Mouse (Mus musculus) hindbrain, embryonic 11.5 days (tissue): ENCODE data around the gene Wrb. TPM values are rescaled to one million over a fixed set of nuclear protein-coding genes. Genes with fewer than 3 reads are reported as not detected.

Source experiments
- ATAC-seq: fragments of 200-750 bp; cut with Nextera tagmentation; 2 replicates; pipeline ENCODE4 v1.8.0; 2017; ENCODE audit warnings: mild to moderate bottlenecking, moderate TSS enrichment, moderate library complexity; ENCODE audit not compliant: low FRiP score
- DNase-seq: peaks from one replicate; pipeline ENCODE4 v3.0.0-alpha.2; 2015; ENCODE audit warnings: low spot score
- H3K27ac ChIP-seq: fragments of 300-500 bp; sonication (generic); 2 replicates; pipeline ENCODE4 v1.5.1; 2014; ENCODE audit warnings: mild to moderate bottlenecking, low read depth, low read length
- H3K27me3 ChIP-seq: fragments of 300-500 bp; sonication (generic); 2 replicates; pipeline ENCODE4 v1.6.1; 2014; ENCODE audit warnings: mild to moderate bottlenecking, low read length, moderate library complexity, mixed read lengths; ENCODE audit not compliant: control insufficient read depth, insufficient read depth
- H3K36me3 ChIP-seq: fragments of 300-500 bp; sonication (generic); 2 replicates; pipeline ENCODE4 v1.6.1; 2014; ENCODE audit warnings: mild to moderate bottlenecking, low read length, moderate library complexity, mixed read lengths; ENCODE audit not compliant: control insufficient read depth, insufficient read depth
- H3K4me1 ChIP-seq: fragments of 300-500 bp; sonication (generic); replicated peaks from 2 replicates; pipeline ENCODE4 v1.6.1; 2014; ENCODE audit warnings: low read length, mixed read lengths; ENCODE audit not compliant: control insufficient read depth, insufficient read depth
- H3K4me2 ChIP-seq: fragments of 300-500 bp; sonication (generic); replicated peaks from 2 replicates; pipeline ENCODE4 v1.6.1; 2014; ENCODE audit warnings: mild to moderate bottlenecking, low read depth, low read length
- H3K4me3 ChIP-seq: fragments of 300-500 bp; sonication (generic); 2 replicates; pipeline ENCODE4 v1.5.1; 2014; ENCODE audit warnings: low read depth, low read length
- H3K9ac ChIP-seq: fragments of 300-500 bp; sonication (generic); 2 replicates; pipeline ENCODE4 v1.6.1; 2014; ENCODE audit warnings: low read depth, low read length
- H3K9me3 ChIP-seq: fragments of 300-500 bp; sonication (generic); 2 replicates; pipeline ENCODE4 v1.6.1; 2016; ENCODE audit warnings: low read length; ENCODE audit not compliant: control insufficient read depth
- WGBS: fragments of 180-500 bp; shearing (Covaris S2); extraction: QIAGEN DNeasy Blood & Tissue Kit; methylation state at CpG from one replicate; pipeline ENCODE4 v1.1.7; 2014; 5-methylcytosine and 5-hydroxymethylcytosine counted together
- polyA plus RNA-seq: library from polyadenylated mRNA; unstranded; fragments of >200 nt; fragmentation: Nextera tagmentation; extraction: Ambion mirVana; gene quantifications from 2 replicates; pipeline ENCODE4 v1.2.1, GENCODE M21; 2014

Gene Wrb
- polyA plus RNA-seq, 1 experiment from 2014 or later = 121 TPM

DNA sequence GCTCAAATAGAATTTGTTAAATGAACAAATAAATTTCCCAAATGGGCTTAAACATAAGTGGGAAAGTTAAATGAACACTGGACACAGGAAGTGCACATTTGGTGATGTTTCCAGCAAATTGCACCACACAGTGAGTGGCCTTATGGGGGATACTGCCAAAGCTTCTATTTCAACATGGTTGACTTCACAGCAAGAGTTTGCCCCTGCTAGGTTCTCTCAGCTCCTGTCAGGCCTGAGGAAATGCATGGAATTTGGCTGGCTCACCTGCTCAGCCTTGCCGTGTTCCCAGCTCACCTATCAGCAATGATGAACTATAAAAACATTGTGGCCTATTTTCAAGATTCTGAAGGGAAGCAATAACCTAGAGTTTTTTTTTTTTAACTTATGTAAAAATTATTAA lies 15.7 kb downstream of the Wrb start:
- Histone ChIP-seq H3K4me3 (no peak overlapping the region), H3K4me2 (no peak overlapping the region), H3K4me1 (no peaks in the 10 kb centered on the region), H3K9me3 (no peaks in the 10 kb centered on the region), H3K27me3 (no peaks in the 10 kb centered on the region), H3K36me3 (no peaks in the 10 kb centered on the region), H3K27ac (no peak overlapping the region), H3K9ac (no peak overlapping the region)
- WGBS = 82% methylated on average over 1 of the region's 1 CpGs
- DNase-seq (no peak), ATAC-seq (no peak)

DNA sequence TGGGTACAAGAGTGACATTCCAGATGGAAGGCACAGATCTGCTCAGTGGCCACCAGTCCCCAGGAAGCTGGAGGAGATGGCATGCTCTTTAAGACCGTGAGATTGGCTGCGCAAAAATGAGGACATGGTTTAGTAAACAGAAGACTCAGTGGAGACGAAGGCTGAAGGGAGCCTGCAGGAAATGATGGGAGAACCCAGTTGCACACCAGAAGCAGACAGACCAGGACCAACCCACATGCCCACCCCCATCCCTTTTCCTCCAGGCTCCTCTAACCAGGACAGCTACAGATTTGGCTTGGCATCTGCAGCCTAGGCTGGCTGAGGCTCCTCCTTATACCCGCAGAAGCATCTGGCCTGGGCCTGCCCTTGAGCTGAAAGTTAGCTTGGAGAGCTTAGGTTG lies 16.1 kb downstream of the Wrb start:
- no peak for DNase-seq
- no peaks in the 10 kb centered on the region for H3K27me3 ChIP-seq

DNA sequence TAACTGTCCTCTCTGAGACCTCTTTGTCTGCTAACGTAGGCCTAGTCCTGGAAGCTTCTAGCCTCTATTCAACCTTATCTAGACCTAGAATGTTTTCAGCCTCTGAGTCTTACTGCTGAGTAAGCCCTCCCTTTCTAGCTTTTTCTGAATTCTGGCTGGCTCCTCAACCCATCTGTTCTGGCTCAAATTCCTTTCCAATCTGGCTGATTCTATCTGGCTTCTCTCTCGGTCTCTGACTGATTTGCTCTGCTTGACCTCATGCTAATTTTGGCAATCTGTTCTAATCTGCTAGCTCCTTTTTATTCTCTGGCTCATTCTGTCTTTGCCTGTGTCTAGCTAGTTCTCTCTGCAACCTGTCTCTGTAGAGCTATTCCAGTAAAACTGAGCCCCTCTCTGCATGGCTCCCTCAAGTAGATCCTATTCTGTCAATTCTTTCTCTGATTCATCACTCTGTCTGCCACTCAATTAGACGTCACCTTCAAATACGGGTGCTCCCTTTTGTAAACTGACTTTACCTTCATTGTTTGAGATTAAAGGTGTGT lies 20.6 kb downstream of the Wrb start:
- no peaks in the 10 kb centered on the region for H3K4me1 ChIP-seq
- no peak for ATAC-seq
- 81% methylated on average over 4 of the region's 4 CpGs for WGBS
- DNase-seq = no peak
- H3K4me3 ChIP-seq = no peak overlapping the region
- H3K27me3 ChIP-seq = no peaks in the 10 kb centered on the region
- H3K36me3 ChIP-seq = no peaks in the 10 kb centered on the region
- no peak overlapping the region for H3K27ac ChIP-seq
- H3K4me2 ChIP-seq = no peak overlapping the region
- no peak overlapping the region for H3K9ac ChIP-seq
- no peaks in the 10 kb centered on the region for H3K9me3 ChIP-seq

More for the DNA sequence above, 16.1 kb downstream of the Wrb start:
- Histone ChIP-seq H3K36me3 (no peaks in the 10 kb centered on the region), H3K4me3 (no peak overlapping the region), H3K4me1 (no peaks in the 10 kb centered on the region), H3K9me3 (no peaks in the 10 kb centered on the region), H3K27ac (no peak overlapping the region), H3K9ac (no peak overlapping the region), H3K4me2 (no peak overlapping the region)
- 90% methylated on average over 4 of the region's 4 CpGs for WGBS
- no peak for ATAC-seq

DNA sequence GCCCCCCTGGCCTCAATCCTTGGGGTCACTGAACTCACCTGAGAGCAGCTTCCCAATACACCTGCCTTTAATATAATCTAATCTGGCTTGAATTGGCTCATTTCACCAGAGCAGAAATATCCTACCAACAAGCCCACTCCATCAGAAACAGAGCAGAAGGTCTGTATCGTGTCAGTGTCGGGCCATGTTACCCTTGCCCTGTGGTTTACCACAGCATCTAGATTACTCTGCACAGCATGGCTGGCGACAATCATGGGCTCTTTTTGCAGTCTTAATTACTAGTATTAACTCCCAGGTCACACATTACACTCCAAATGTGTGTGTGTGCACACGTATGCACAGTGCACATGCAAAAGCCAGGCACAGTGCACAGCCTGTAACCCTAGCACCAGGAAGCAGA lies 23.6 kb downstream of the Wrb start:
- no peaks in the 10 kb centered on the region for H3K9me3 ChIP-seq
- no peaks in the 10 kb centered on the region for H3K4me1 ChIP-seq
- ATAC-seq = no peak
- H3K27ac ChIP-seq = no peak overlapping the region
- no peak overlapping the region for H3K4me2 ChIP-seq
- no peaks in the 10 kb centered on the region for H3K36me3 ChIP-seq
- no peak overlapping the region for H3K9ac ChIP-seq
- no peaks in the 10 kb centered on the region for H3K27me3 ChIP-seq
- DNase-seq = no peak
- WGBS = 91% methylated on average over 4 of the region's 4 CpGs
- no peak overlapping the region for H3K4me3 ChIP-seq

DNA sequence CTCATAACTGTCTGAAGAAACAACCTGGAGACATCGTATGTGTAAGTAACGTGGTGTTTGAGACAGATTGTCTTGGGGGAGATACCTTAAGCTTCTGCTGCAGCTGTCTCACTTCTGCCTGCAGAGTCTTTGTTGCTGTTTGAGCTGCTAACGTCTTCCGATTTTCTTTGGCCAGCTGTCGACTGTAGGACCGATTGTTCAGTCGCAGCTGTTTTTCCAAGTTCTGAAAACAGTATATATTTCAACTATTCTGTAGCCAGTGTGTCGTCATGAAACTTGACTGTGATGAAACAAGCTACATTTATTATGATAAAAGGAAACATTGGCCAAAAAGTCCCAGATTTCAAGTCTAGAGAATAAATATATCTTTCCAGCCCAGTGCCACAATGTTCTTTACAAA lies 28.4 kb downstream of the Wrb start:
- H3K4me1 ChIP-seq = no peaks in the 10 kb centered on the region
- WGBS = 85% methylated on average over 8 of the region's 8 CpGs
- no peak overlapping the region for H3K4me2 ChIP-seq
- H3K9me3 ChIP-seq = no peaks in the 10 kb centered on the region
- H3K4me3 ChIP-seq = no peak overlapping the region
- DNase-seq (no peak), ATAC-seq (no peak)
- H3K36me3 ChIP-seq = no peaks in the 10 kb centered on the region
- no peak overlapping the region for H3K27ac ChIP-seq
- H3K9ac ChIP-seq = no peak overlapping the region
- no peaks in the 10 kb centered on the region for H3K27me3 ChIP-seq

DNA sequence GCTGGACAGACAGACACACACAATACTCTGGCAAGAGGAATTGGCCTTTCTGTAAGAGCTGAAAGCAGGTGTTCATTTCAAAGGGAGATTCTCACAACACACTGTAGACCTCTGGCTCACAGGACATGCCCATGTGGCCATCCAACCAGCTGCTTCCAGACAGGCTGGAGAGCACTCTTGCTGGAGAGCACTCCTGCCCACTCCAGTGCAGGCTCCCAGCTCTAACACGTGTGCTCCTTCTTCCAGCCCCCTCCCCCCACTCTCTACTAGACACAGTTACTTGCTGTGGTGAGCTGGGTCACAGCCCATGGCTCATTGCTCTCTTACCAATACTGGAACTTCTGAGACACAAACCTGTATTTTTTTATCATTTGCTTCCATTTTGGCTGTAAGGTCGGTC lies 30.2 kb downstream of the Wrb start:
- Histone ChIP-seq H3K27ac (no peak overlapping the region), H3K4me2 (no peak overlapping the region), H3K9ac (no peak overlapping the region), H3K27me3 (no peaks in the 10 kb centered on the region), H3K36me3 (no peaks in the 10 kb centered on the region), H3K4me1 (no peaks in the 10 kb centered on the region), H3K4me3 (no peak overlapping the region), H3K9me3 (no peaks in the 10 kb centered on the region)
- ATAC-seq = peak; percentile 49
- DNase-seq = peak; percentile 2
- WGBS = 57% methylated on average over 2 of the region's 2 CpGs

DNA sequence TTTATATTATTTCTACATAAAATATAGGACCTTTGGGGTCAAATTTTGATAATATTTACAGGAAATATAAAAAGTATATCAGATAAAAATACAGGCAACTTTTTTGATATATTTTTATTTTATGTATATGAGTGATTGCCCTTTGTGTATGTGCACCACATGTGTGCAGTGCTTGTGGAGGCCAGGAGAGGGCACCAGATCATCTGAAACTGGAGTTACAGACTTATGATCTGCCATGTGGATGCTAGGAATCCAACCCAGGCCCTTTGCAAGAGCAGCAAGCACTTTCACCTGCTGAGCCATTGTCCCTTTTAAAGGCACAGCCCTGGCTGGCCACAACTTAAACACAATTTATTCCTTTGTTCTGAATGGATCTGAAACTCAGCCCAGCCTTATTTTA lies 33.9 kb downstream of the Wrb start:
- no peaks in the 10 kb centered on the region for H3K9me3 ChIP-seq
- H3K4me2 ChIP-seq = no peak overlapping the region
- no peaks in the 10 kb centered on the region for H3K36me3 ChIP-seq
- DNase-seq (no peak), ATAC-seq (no peak)
- H3K27me3 ChIP-seq = no peaks in the 10 kb centered on the region
- H3K9ac ChIP-seq = no peak overlapping the region
- no peak overlapping the region for H3K4me3 ChIP-seq
- H3K4me1 ChIP-seq = no peaks in the 10 kb centered on the region
- H3K27ac ChIP-seq = no peak overlapping the region

DNA sequence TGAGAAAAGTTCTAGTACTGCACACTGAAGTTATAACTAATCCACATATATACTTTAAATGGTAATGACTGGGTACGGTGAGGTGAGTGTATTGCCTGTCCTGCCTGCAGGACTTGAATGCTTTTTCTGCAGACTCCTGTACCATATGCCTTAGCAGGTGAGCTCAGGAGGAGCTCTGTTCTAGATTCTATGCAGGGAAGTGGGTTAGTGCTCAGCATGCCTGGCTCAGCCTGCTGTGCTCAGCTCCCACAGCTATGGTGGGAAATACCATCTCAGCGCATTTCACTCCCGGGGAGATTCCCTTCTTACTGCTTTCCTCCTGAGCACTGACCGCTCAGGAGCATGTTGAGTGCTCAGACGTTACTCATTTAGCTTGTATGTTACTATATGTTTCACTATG lies 42.4 kb downstream of the Wrb start:
- ATAC-seq (no peak), DNase-seq (no peak)
- Histone ChIP-seq H3K27me3 (no peaks in the 10 kb centered on the region), H3K27ac (no peak overlapping the region), H3K36me3 (no peaks in the 10 kb centered on the region), H3K9ac (no peak overlapping the region), H3K4me2 (no peak overlapping the region), H3K9me3 (no peaks in the 10 kb centered on the region), H3K4me1 (no peaks in the 10 kb centered on the region), H3K4me3 (no peak overlapping the region)
- WGBS = 83% methylated on average over 5 of the region's 5 CpGs

DNA sequence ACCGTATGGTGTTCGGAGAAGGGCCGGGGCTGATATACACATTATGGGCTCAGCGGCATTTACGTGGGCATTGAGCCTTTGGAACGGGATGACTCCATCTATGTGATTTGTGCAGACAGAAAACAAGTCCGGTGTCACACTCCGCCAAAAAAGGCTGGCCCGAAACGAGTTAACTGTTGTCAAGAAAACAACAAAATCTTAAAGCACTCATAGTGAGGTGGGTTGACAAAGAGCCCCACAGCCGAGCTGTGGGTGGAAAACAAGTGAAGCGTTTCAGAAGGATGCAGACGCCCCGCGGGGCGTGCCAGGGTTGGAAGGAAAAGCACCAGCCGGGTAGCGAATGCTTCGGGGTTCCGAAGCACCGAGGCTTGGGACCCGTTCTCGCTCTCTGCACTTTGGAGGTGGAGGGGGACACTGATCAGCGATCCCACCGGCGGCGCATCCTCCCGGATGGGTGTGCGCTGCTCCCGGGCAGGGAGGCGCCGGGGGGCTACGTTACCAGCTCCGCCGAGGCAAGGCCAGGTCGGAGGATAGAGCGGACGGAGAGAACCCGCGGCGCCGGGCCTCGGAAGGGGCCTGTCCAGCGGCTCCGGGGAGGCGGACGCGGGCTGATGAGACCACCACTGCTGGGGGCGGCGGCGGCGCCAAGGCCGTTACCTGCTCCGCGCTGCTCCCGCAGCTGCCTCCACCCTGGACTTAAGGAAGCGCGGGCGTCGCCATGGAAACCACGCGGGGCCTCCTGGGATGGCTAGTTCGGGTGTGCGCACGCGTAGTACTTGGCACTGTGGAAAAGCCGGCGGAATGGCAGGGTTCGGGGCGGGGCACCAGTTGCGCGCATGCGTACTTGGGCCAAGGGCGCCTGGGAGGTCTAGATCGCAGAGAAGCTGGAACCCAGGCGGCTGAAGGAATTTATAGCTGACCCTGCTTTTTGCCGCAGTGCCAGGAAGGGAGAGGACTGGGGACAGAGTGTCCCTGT lies 46.6 kb downstream of the Wrb start, which contains the start of gene Lca5l:
Gene Lca5l (minus strand): TSS at position 741 of the 976 bp plus-strand sequence.
- no peaks in the 10 kb centered on the region for H3K36me3 ChIP-seq
- DNase-seq (peak; percentile 100), ATAC-seq (peak; percentile 97)
- H3K27me3 ChIP-seq = no peaks in the 10 kb centered on the region
- peak within 1 kb of the TSS; percentile 75 for H3K4me2 ChIP-seq
- H3K4me3 ChIP-seq = peak within 1 kb of the TSS; percentile 50
- no peaks in the 10 kb centered on the region for H3K9me3 ChIP-seq
- WGBS = under 1% methylated on average over 75 of the region's 77 CpGs
- H3K4me1 ChIP-seq = no peaks in the 10 kb centered on the region
- H3K9ac ChIP-seq = peak within 1 kb of the TSS; percentile 59
- H3K27ac ChIP-seq = no peak within 1 kb of the TSS
